Mouse (Mus musculus): Measurements from ENCODE around the gene Ctrb1. TPM values are rescaled to one million over a fixed set of nuclear protein-coding genes. Genes with fewer than 3 reads are reported as not detected.

Ctrb1 gene
- 0.29 and 0.33 TPM in 2 replicates for polyA plus RNA-seq (2012; rRNA removed)

DNA sequence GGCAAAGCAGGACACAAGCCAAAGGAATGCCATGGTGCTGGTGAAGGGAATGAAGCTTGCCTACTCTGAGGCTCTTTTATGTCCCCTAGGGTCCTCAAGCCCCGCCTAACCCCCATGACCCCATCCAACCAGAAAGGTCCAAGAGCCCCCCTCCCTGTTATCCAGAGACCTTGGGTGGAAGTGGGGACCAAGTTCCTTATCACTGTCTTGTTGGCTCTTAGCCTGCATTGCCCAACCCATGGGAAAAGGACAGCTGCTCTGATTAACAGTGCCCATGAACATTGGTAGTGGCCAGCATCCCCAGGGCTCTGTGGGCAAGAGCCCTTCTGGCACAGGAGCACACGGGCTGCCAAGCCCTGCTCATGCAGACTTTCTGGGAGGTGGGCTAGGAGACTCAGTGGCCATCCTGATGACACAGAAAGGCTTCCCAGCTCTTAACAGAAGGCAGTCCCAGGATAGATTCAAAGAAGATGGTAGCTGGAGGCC lies at the start of gene Ctrb1:
Gene Ctrb1 (minus strand): TSS at position 51 of the 486 bp plus-strand sequence.
- H3K27ac ChIP-seq (ENCODE audit: insufficient read depth, low read length): no peak within 1 kb of the TSS
- DNase-seq: no peak
- no peak for TF ChIP-seq CTCF (IDR thresholded peaks at IDR 0.05; ENCODE audit: borderline replicate concordance, insufficient read depth, low read depth, low read length)
- TF ChIP-seq POLR2A (IDR thresholded peaks at IDR 0.05; ENCODE audit: borderline replicate concordance, insufficient read depth, low read length): no peak
- H3K4me1 ChIP-seq (ENCODE audit: control insufficient read depth, insufficient read depth, low read length): no peaks in the 10 kb centered on the region
- H3K4me3 ChIP-seq (replicated peaks; ENCODE audit: insufficient read depth, low read depth, low read length): no peak within 1 kb of the TSS
- 56% methylated on average over 2 of the region's 2 CpGs for WGBS
- no peaks in the 10 kb centered on the region for H3K27me3 ChIP-seq (ENCODE audit: control insufficient read depth, insufficient read depth, low read length)

DNA sequence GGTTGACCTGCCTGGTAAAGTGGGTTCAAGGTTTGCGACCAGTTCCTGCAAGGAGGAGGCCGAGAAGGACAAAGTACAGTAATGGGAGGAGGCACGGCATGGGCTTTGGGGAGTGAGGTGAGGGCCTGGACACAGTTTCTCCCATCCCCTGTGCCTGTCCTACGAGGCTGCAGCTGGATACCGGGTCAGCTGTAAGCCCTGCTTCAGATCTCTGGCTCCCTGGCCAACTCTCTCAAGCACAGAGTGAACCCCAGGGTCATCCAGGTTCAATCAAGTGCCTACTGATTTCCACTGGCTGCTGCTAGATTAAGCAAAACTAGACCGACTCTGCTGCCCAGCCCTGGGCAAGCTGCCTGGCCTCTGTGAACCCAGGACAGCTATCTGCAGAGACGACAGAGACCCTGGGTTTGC lies 49.5 kb upstream of the Ctrb1 start:
- DNase-seq: peak in 1 of 2 experiments; percentile 36
- no peak for TF ChIP-seq POLR2A (IDR thresholded peaks at IDR 0.05; ENCODE audit: borderline replicate concordance, insufficient read depth, low read length)
- TF ChIP-seq CTCF (IDR thresholded peaks at IDR 0.05; ENCODE audit: borderline replicate concordance, insufficient read depth, low read depth, low read length): no peak
- H3K4me3 ChIP-seq (replicated peaks; ENCODE audit: insufficient read depth, low read depth, low read length): peak overlapping the region; percentile 7
- H3K4me1 ChIP-seq (ENCODE audit: control insufficient read depth, insufficient read depth, low read length): peaks cover 70% of the 10 kb centered on the region
- no peaks in the 10 kb centered on the region for H3K27me3 ChIP-seq (ENCODE audit: control insufficient read depth, insufficient read depth, low read length)
- 26% methylated on average over 7 of the region's 7 CpGs for WGBS
- peak overlapping the region; percentile 55 for H3K27ac ChIP-seq (ENCODE audit: insufficient read depth, low read length)

DNA sequence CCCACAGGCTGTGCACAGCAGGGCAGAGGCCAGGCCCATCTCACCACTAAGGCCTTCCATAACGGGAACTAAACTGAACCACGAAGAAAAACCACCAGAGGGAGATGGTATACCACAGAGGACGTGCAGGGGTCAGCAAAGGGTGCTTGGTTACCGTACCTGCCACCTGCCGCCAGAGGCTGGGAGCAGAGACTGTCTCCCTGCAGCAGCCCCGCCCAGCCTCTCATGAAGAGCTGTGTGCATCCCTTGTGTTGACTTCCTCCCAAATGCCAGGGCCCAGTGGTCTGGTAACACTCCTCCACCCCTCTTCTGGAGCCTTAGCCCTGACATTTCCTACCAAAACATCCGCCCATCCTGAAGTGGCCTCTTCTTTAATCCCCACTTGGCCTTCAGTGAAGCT lies 48.8 kb upstream of the Ctrb1 start:
- no peak for DNase-seq
- peak overlapping the region; percentile 9; the same call in 1 of the 2 replicates for H3K27ac ChIP-seq (ENCODE audit: insufficient read depth, low read length)
- WGBS: 28% methylated on average over 7 of the region's 7 CpGs
- TF ChIP-seq POLR2A (IDR thresholded peaks at IDR 0.05; ENCODE audit: borderline replicate concordance, insufficient read depth, low read length) (no peak), CTCF (IDR thresholded peaks at IDR 0.05; ENCODE audit: borderline replicate concordance, insufficient read depth, low read depth, low read length) (peak; percentile 6; the same call in 1 of the 2 replicates)
- no peak overlapping the region for H3K4me3 ChIP-seq (replicated peaks; ENCODE audit: insufficient read depth, low read depth, low read length)
- no peaks in the 10 kb centered on the region for H3K27me3 ChIP-seq (ENCODE audit: control insufficient read depth, insufficient read depth, low read length)
- H3K4me1 ChIP-seq (ENCODE audit: control insufficient read depth, insufficient read depth, low read length): peaks cover 70% of the 10 kb centered on the region

DNA sequence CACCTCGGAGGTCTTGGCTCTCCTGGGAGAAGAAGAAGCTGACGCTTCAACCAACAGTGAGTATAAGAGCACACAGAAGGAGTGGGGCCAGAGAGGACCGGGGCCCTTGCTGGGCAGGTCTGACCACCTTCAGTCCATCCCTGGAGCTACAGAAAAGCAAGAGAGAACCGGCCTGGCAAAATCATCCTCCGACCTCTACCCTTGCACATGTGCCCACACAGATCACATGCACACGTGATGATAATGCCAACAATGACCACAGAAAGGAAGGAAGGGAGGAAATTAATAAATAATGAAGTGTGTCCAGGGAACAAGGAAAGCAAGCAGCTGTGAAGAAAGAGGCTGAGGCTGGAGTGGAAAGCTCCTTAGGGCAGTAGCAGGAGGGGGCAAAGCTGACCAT lies 48.1 kb upstream of the Ctrb1 start:
- Histone ChIP-seq H3K4me1 (ENCODE audit: control insufficient read depth, insufficient read depth, low read length) (peaks cover 70% of the 10 kb centered on the region), H3K4me3 (replicated peaks; ENCODE audit: insufficient read depth, low read depth, low read length) (no peak overlapping the region), H3K27ac (ENCODE audit: insufficient read depth, low read length) (peak overlapping the region; percentile 9; the same call in 1 of the 2 replicates), H3K27me3 (ENCODE audit: control insufficient read depth, insufficient read depth, low read length) (no peaks in the 10 kb centered on the region)
- no peak for DNase-seq
- TF ChIP-seq CTCF (IDR thresholded peaks at IDR 0.05; ENCODE audit: borderline replicate concordance, insufficient read depth, low read depth, low read length) (no peak), POLR2A (IDR thresholded peaks at IDR 0.05; ENCODE audit: borderline replicate concordance, insufficient read depth, low read length) (no peak)
- WGBS: 26% methylated on average over 6 of the region's 6 CpGs

DNA sequence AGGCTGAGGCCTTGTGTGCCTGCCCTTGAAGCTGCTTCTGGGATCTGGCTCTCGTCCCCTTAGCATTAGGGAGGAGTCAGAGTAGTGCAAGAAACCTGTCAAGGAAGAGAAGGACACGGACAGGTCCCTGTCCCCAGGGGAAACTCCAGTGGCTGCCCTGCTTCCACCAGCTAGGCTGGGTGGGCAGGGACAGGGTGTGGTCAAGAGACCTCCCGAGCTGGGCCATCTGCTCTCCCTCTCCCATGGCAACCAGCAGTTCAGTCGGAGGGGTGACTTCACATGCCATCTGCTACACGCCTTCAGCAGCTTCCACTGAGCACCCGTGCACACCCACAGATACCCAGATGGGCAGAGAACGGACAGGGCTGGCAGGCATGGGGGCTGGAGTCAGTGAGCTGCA lies 45.5 kb upstream of the Ctrb1 start:
- DNase-seq: peak; percentile 70 to 76
- Histone ChIP-seq H3K27ac (ENCODE audit: insufficient read depth, low read length) (peak overlapping the region; percentile 44), H3K27me3 (ENCODE audit: control insufficient read depth, insufficient read depth, low read length) (no peaks in the 10 kb centered on the region), H3K4me1 (ENCODE audit: control insufficient read depth, insufficient read depth, low read length) (peaks cover 76% of the 10 kb centered on the region), H3K4me3 (replicated peaks; ENCODE audit: insufficient read depth, low read depth, low read length) (no peak overlapping the region)
- WGBS: 5% methylated on average over 7 of the region's 7 CpGs
- no peak for TF ChIP-seq POLR2A (IDR thresholded peaks at IDR 0.05; ENCODE audit: borderline replicate concordance, insufficient read depth, low read length)

DNA sequence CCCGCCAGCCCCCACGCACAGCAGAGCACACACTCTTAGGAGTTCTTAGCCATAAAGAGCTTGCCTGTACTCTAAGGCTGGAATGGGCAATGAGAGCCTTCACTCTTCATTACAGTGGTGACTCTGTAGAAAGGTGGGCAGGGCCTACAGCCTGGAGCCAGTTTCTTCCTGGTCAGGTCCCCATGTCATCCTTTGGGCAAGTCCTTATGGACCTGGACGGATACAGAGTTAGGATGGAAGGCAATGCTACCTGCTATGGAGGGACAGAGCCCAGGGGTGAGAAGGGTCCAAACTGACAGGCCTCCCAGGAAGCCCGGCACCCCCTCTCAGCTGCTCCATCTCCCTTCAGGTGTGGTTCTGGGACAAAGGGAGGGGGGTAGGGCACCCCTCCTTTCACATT lies 45.0 kb upstream of the Ctrb1 start:
- H3K4me3 ChIP-seq (replicated peaks; ENCODE audit: insufficient read depth, low read depth, low read length): no peak overlapping the region
- H3K27me3 ChIP-seq (ENCODE audit: control insufficient read depth, insufficient read depth, low read length): no peaks in the 10 kb centered on the region
- DNase-seq: no peak
- peak overlapping the region; percentile 44 for H3K27ac ChIP-seq (ENCODE audit: insufficient read depth, low read length)
- peaks cover 74% of the 10 kb centered on the region for H3K4me1 ChIP-seq (ENCODE audit: control insufficient read depth, insufficient read depth, low read length)
- no peak for TF ChIP-seq CTCF (IDR thresholded peaks at IDR 0.05; ENCODE audit: borderline replicate concordance, insufficient read depth, low read depth, low read length)
- no peak for TF ChIP-seq POLR2A (IDR thresholded peaks at IDR 0.05; ENCODE audit: borderline replicate concordance, insufficient read depth, low read length)
- 67% methylated on average over 4 of the region's 4 CpGs for WGBS

DNA sequence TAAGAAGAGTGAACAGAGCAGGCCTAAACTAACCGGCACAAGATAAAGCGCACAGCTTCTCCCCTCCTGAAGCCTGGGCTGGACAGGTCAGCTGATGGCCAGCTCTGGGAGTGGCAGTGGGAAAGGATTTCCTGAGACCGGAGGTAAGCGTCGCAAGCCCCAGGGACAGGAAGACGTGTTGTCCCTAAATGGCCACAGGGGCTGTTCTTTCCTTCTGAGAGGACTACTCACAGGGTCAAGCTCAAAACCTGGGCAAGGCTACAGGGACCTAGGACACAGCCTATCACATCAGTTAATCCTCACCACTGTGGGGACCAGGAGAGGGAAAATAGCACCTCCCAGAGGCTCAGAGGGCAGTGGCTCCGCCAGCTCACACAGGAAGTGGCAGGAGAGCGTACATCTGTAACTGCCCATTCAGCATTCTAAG lies 44.5 kb upstream of the Ctrb1 start:
- no peak overlapping the region for H3K4me3 ChIP-seq (replicated peaks; ENCODE audit: insufficient read depth, low read depth, low read length)

DNA sequence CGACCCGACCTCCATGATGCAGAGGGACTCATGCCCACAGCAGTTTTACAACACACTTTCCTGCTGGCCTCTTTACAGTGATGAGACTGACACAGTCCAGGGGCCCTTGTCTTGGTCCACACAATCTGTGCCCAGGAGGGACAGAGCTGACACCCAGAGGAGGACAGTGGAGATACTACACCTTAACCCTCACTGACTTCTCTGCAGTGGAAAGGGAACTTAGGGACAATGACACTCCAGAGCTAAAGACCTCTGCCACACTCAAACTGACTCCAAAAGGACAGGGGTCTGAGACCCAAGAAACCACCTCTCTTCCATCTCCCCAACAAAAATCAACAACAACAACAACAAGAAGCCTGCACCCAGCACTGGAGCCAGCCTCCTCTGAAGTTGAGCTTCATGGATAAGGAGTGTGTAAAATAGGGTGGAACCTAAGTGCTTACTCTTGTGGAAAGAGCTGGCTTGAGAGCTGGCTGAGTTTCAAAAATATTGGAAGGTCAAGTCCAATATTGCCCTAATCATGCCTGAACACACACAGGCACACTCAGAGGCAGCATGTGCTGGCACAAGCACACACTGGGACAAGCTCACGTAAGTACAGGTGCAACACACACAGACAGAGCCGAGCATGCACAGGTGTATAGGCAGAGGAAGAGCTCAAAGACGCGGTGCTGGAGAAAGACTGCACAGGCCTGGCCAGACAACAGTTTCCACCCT lies 43.6 kb upstream of the Ctrb1 start:
- no peak overlapping the region for H3K4me3 ChIP-seq (replicated peaks; ENCODE audit: insufficient read depth, low read depth, low read length)
- peaks cover 74% of the 10 kb centered on the region for H3K4me1 ChIP-seq (ENCODE audit: control insufficient read depth, insufficient read depth, low read length)
- DNase-seq: peak; percentile 15 to 21
- no peaks in the 10 kb centered on the region for H3K27me3 ChIP-seq (ENCODE audit: control insufficient read depth, insufficient read depth, low read length)
- 13% methylated on average over 6 of the region's 6 CpGs for WGBS
- TF ChIP-seq POLR2A (IDR thresholded peaks at IDR 0.05; ENCODE audit: borderline replicate concordance, insufficient read depth, low read length) (no peak), CTCF (IDR thresholded peaks at IDR 0.05; ENCODE audit: borderline replicate concordance, insufficient read depth, low read depth, low read length) (no peak)
- H3K27ac ChIP-seq (ENCODE audit: insufficient read depth, low read length): peak overlapping the region; percentile 44; the same call in 1 of the 2 replicates

More for the DNA sequence above, 44.5 kb upstream of the Ctrb1 start:
- WGBS: 30% methylated on average over 8 of the region's 8 CpGs
- Histone ChIP-seq H3K27ac (ENCODE audit: insufficient read depth, low read length) (peak overlapping the region; percentile 44; the same call in 1 of the 2 replicates), H3K27me3 (ENCODE audit: control insufficient read depth, insufficient read depth, low read length) (no peaks in the 10 kb centered on the region), H3K4me1 (ENCODE audit: control insufficient read depth, insufficient read depth, low read length) (peaks cover 74% of the 10 kb centered on the region)
- peak; percentile 21 to 32 for DNase-seq
- TF ChIP-seq CTCF (IDR thresholded peaks at IDR 0.05; ENCODE audit: borderline replicate concordance, insufficient read depth, low read depth, low read length): peak; percentile 9; the same call in 1 of the 2 replicates
- TF ChIP-seq POLR2A (IDR thresholded peaks at IDR 0.05; ENCODE audit: borderline replicate concordance, insufficient read depth, low read length): no peak

All from cerebellum, adult 2 months (tissue).